In the genomic region with DNA sequence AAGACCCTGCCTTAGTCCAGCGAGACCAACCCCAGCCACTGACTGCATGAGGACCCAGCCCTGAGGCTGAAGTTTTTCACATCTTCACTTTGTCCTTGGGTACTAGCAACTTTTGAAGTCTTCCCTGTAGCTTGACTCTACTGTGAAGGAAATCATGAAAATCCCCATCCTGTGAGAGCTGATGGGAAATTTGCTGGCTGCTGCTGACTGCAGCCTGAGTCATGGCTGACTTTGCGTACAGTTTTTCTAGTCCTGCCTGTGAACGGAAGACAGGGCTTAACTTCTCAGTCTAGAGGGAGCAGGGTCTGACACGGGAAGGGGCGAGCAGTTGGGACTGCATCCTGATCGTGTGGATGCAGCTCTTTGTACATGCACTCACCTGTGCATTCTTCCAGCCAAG, we compare ENCODE assay signal across 13 mouse cellular contexts.
"Had no signal": no experiment of that assay in that cellular context is flagged by ENCODE, and none has a peak within 500 bp of the region (broad histone marks: within the 10 kb centered on the region; RNA-seq: fewer than 3 reads in every experiment).

No protein-coding gene starts in this region.

- H3K4me1 ChIP-seq: neural tube, embryonic 15.5 days had no signal

- H3K4me2 ChIP-seq: liver, embryonic 11.5 days; liver, embryonic 15.5 days; midbrain, embryonic 13.5 days; neural tube, embryonic 15.5 days had no signal

- H3K9me3 ChIP-seq: liver, embryonic 15.5 days; neural tube, embryonic 15.5 days had no signal

- H3K4me3 ChIP-seq: left cerebral cortex, adult 2 months; liver, embryonic 15.5 days; midbrain, embryonic 13.5 days; neural tube, embryonic 15.5 days had no signal

- DNase-seq: kidney, adult 9 months; kidney, postnatal 36 days; lung, adult 2 months; lung, postnatal 36 days; right cerebral cortex, postnatal 4 days; spleen, adult 18-20 months had no signal

- H3K27ac ChIP-seq: kidney, postnatal 0 days; left cerebral cortex, adult 2 months; midbrain, embryonic 13.5 days; neural tube, embryonic 15.5 days had no signal

- H3K9ac ChIP-seq: liver, embryonic 15.5 days; midbrain, embryonic 13.5 days; neural tube, embryonic 15.5 days had no signal

- H3K36me3 ChIP-seq: liver, embryonic 15.5 days; midbrain, embryonic 13.5 days; neural tube, embryonic 15.5 days had no signal

- H3K27me3 ChIP-seq: liver, embryonic 15.5 days; midbrain, embryonic 13.5 days; neural tube, embryonic 15.5 days had no signal

- ATAC-seq: lung, postnatal 0 days; midbrain, embryonic 13.5 days had no signal
